Mouse (Mus musculus) liver, postnatal 0 days (tissue): ENCODE measurements around the gene March1.

Experiments
- CTCF ChIP-seq: sonication (generic); IDR thresholded peaks from 2 replicates; pipeline ENCODE4 v1.5.1; 2016; ENCODE audit warnings: antibody characterized with exemption, low read depth
- EP300 ChIP-seq: IDR thresholded peaks from 2 replicates; pipeline ENCODE4 v1.6.1; 2016; ENCODE audit warnings: antibody characterized with exemption, low read depth, mild to moderate bottlenecking

DNA sequence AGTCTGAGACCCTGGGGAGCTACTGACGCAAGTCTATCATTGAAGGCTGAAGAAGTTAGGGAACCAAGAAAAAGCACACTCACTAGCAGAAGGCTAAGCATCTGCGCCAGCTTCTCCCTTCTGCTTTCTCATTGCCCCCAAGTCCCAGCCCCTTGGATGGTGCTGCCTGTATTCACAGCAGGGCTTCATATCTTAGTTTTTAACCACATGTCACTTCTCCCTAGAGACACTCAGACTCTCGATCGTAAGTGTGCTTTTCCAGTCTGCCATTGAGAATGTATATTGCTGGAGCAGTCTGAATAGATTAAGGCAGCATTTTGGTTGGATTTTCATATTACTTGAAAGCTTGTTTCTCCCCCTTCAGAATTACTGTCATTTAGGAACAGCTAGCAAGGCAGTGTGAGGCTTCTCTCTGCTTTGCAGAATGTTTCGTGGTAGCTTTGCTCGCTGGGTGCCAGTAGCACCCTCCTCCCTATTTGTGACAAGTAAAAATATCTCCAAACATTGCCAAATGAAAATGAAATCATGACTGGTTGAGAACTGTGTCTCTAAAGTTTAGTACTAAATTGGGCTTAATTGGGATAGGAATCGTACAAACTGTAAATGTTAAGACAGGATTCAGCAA lies 586.2 kb downstream of the March1 start:
- TF ChIP-seq EP300 (no peak), CTCF (no peak)
